Comparison of ENCODE assay signal across 11 mouse cellular contexts in the genomic region with DNA sequence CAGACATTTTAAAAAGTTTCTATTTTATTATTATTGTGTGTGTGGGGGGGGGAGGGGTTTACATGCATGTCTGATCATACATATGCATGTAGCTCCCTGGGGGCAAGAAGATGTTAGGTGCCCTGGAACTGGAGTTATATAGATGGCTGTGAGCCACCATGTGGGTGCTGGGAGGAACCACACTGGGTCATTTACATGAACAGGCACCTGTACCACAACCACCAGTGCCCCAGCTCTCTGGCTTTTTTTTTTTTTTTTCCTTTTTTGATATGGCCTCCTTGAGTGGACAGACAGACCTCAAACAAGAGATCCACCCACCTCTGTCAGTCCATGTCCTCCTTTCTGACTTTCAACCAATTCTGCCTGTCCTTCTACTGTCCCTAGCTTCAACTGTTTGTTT. TPM values are rescaled to one million over a fixed set of nuclear protein-coding genes. Genes with fewer than 3 reads are reported as not detected.
DNase-seq lines count a peak whose midpoint lies in the region; ATAC-seq and TF ChIP-seq lines count a peak whose summit lies in the region.
"Had no signal": no experiment of that assay in that cellular context is flagged by ENCODE, and none has a peak within 500 bp of the region (broad histone marks: within the 10 kb centered on the region; RNA-seq: fewer than 3 reads in every experiment).

No protein-coding gene starts in this region.

- H3K9me3 ChIP-seq in forebrain, embryonic 10.5 days: no peaks in the 10 kb centered on the region
- H3K9me3 ChIP-seq in forebrain, embryonic 16.5 days (ENCODE audit: control insufficient read depth, low read length): no peaks in the 10 kb centered on the region
- H3K9me3 ChIP-seq in megakaryocyte, embryonic 14.5 days: no peaks in the 10 kb centered on the region
- H3K9me3 ChIP-seq in intestine, postnatal 0 days (ENCODE audit: control insufficient read depth): no peaks in the 10 kb centered on the region

- H3K27ac ChIP-seq in forebrain, embryonic 10.5 days: no peak overlapping the region
- H3K27ac ChIP-seq in forebrain, embryonic 16.5 days (ENCODE audit: low read length): no peak overlapping the region
- peak overlapping the region; percentile 95 for H3K27ac ChIP-seq in intestine, postnatal 0 days (ENCODE audit: low read depth, low read length)

- ATAC-seq in forebrain, embryonic 16.5 days: no peak
- no peak for ATAC-seq in megakaryocyte, adult 5-6 weeks (ENCODE audit: poor library complexity, severe bottlenecking)
- ATAC-seq in intestine, postnatal 0 days: no peak
- ATAC-seq in frontal cortex, adult (ENCODE audit: low TSS enrichment): no peak

- peaks cover 20% of the 10 kb centered on the region for H3K4me1 ChIP-seq in forebrain, embryonic 10.5 days
- H3K4me1 ChIP-seq in forebrain, embryonic 16.5 days (replicated peaks; ENCODE audit: control insufficient read depth, insufficient read depth, low read length): peaks cover 15% of the 10 kb centered on the region
- H3K4me1 ChIP-seq in megakaryocyte, embryonic 14.5 days: peaks cover 59% of the 10 kb centered on the region
- peaks cover 9% of the 10 kb centered on the region; the same call in 1 of the 2 replicates for H3K4me1 ChIP-seq in intestine, postnatal 0 days (replicated peaks; ENCODE audit: control insufficient read depth, insufficient read depth, low read length)

- DNase-seq in forebrain, embryonic 10.5 days (ENCODE audit: extremely low spot score, low spot score): no peak
- peak; percentile 30 for DNase-seq in splenic B cell, adult 2 months (ENCODE audit: low read depth, low spot score)
- DNase-seq in frontal cortex, postnatal 25 days (ENCODE audit: low spot score in 2 of 2): no peak
- DNase-seq: gastrocnemius, postnatal 36 days; thymus, adult 2 months had no signal

- peaks cover 26% of the 10 kb centered on the region for H3K36me3 ChIP-seq in forebrain, embryonic 10.5 days (replicated peaks)
- H3K36me3 ChIP-seq in forebrain, embryonic 16.5 days (ENCODE audit: control insufficient read depth, insufficient read depth): peaks cover 6% of the 10 kb centered on the region; the same call in 1 of the 2 replicates
- H3K36me3 ChIP-seq in megakaryocyte, embryonic 14.5 days (replicated peaks; ENCODE audit: low read length): peaks cover 40% of the 10 kb centered on the region
- peaks cover 18% of the 10 kb centered on the region for H3K36me3 ChIP-seq in intestine, postnatal 0 days (ENCODE audit: control insufficient read depth, insufficient read depth)
- no peaks in the 10 kb centered on the region for H3K36me3 ChIP-seq in splenic B cell, adult 2 months (ENCODE audit: control insufficient read depth, insufficient read depth, low read length, poor library complexity, severe bottlenecking)

- no peaks in the 10 kb centered on the region for H3K27me3 ChIP-seq in forebrain, embryonic 10.5 days (ENCODE audit: poor library complexity, severe bottlenecking)
- no peaks in the 10 kb centered on the region for H3K27me3 ChIP-seq in forebrain, embryonic 16.5 days (replicated peaks; ENCODE audit: control insufficient read depth, insufficient read depth, low read length)
- H3K27me3 ChIP-seq in megakaryocyte, embryonic 14.5 days (replicated peaks): no peaks in the 10 kb centered on the region
- no peaks in the 10 kb centered on the region for H3K27me3 ChIP-seq in intestine, postnatal 0 days (replicated peaks; ENCODE audit: control insufficient read depth, insufficient read depth, low read length)
- no peaks in the 10 kb centered on the region for H3K27me3 ChIP-seq in splenic B cell, adult 2 months (ENCODE audit: control insufficient read depth, insufficient read depth, low read length, poor library complexity, severe bottlenecking)

- H3K9ac ChIP-seq in forebrain, embryonic 16.5 days (replicated peaks; ENCODE audit: low read depth, low read length): no peak overlapping the region
- H3K9ac ChIP-seq in intestine, postnatal 0 days (ENCODE audit: low read depth, low read length): peak overlapping the region; percentile 79; the same call in 1 of the 2 replicates

- peak overlapping the region; percentile 96 for H3K4me3 ChIP-seq in forebrain, embryonic 10.5 days
- no peak overlapping the region for H3K4me3 ChIP-seq in forebrain, embryonic 16.5 days (replicated peaks; ENCODE audit: low read length)
- peak overlapping the region; percentile 98 for H3K4me3 ChIP-seq in megakaryocyte, embryonic 14.5 days (replicated peaks)
- H3K4me3 ChIP-seq in intestine, postnatal 0 days (ENCODE audit: low read depth, low read length): no peak overlapping the region

- no peak; the same call in 1 of the 2 replicates for TF ChIP-seq CTCF in intestine, postnatal 0 days (IDR thresholded peaks at IDR 0.05; ENCODE audit: low read depth)

- no peak overlapping the region; the same call in 1 of the 2 replicates for H3K4me2 ChIP-seq in forebrain, embryonic 16.5 days (ENCODE audit: low read length)
- peak overlapping the region; percentile 76 for H3K4me2 ChIP-seq in intestine, postnatal 0 days (replicated peaks; ENCODE audit: low read depth)

RNA-seq across cellular contexts. Expression of gene Uqcrq, which starts 1.4 kb away (rescaled TPM):
- 590 and 612 TPM in 2 replicates for polyA plus RNA-seq in forebrain, embryonic 10.5 days (2016; fragmentation: Nextera tagmentation; extraction: Ambion mirVana)
- polyA plus RNA-seq in forebrain, embryonic 16.5 days (2015; fragmentation: Nextera tagmentation; extraction: Ambion mirVana): 552 and 555 TPM in 2 replicates
- polyA plus RNA-seq in megakaryocyte, embryonic 14.5 days (2012; ENCODE audit: insufficient read depth, low replicate concordance): 84.7 and 161 TPM in 2 replicates
- 163 and 181 TPM in 2 replicates for total RNA-seq in megakaryocyte, adult 5-6 weeks (2015)
- total RNA-seq in megakaryocyte, adult 5-6 weeks (2017): 53.2 and 54.8 TPM in 2 replicates
- 2,040 and 2,166 TPM in 2 replicates for polyA plus RNA-seq in intestine, postnatal 0 days (2015; fragmentation: Nextera tagmentation; extraction: Ambion mirVana)

RNA-seq across cellular contexts. Expression of gene Gdf9, which starts 1.6 kb away (rescaled TPM):
- polyA plus RNA-seq in forebrain, embryonic 10.5 days (2016; fragmentation: Nextera tagmentation; extraction: Ambion mirVana): 1.1 and 2.0 TPM in 2 replicates
- polyA plus RNA-seq in forebrain, embryonic 16.5 days (2015; fragmentation: Nextera tagmentation; extraction: Ambion mirVana): 3.9 and 4.7 TPM in 2 replicates
- polyA plus RNA-seq in megakaryocyte, embryonic 14.5 days (2012; ENCODE audit: insufficient read depth, low replicate concordance): 0.77 TPM in 1 of 2 replicates, not detected in the other
- total RNA-seq in megakaryocyte, adult 5-6 weeks (2015): 0.54 and 1.6 TPM in 2 replicates
- 2.5 and 5.7 TPM in 2 replicates for total RNA-seq in megakaryocyte, adult 5-6 weeks (2017)
- 5.5 and 5.6 TPM in 2 replicates for polyA plus RNA-seq in intestine, postnatal 0 days (2015; fragmentation: Nextera tagmentation; extraction: Ambion mirVana)

RNA-seq across cellular contexts. Expression of gene Leap2, which starts 6.2 kb away (rescaled TPM):
- polyA plus RNA-seq in forebrain, embryonic 10.5 days (2016; fragmentation: Nextera tagmentation; extraction: Ambion mirVana): 0.32 TPM in 1 of 2 replicates, not detected in the other
- polyA plus RNA-seq in forebrain, embryonic 16.5 days (2015; fragmentation: Nextera tagmentation; extraction: Ambion mirVana): not detected in 2 replicates
- not detected in 2 replicates for polyA plus RNA-seq in megakaryocyte, embryonic 14.5 days (2012; ENCODE audit: insufficient read depth, low replicate concordance)
- not detected in 2 replicates for total RNA-seq in megakaryocyte, adult 5-6 weeks (2015)
- not detected in 2 replicates for total RNA-seq in megakaryocyte, adult 5-6 weeks (2017)
- 1,325 and 1,459 TPM in 2 replicates for polyA plus RNA-seq in intestine, postnatal 0 days (2015; fragmentation: Nextera tagmentation; extraction: Ambion mirVana)
- total RNA-seq: gastrocnemius, postnatal 36 days had no signal
- polyA plus RNA-seq: brain, embryonic 14.5 days; thymus, adult 2 months had no signal

RNA-seq across cellular contexts. Expression of gene Gm10447, which starts 27.7 kb away (rescaled TPM):
- polyA plus RNA-seq in forebrain, embryonic 10.5 days (2016; fragmentation: Nextera tagmentation; extraction: Ambion mirVana): not detected in 2 replicates
- polyA plus RNA-seq in forebrain, embryonic 16.5 days (2015; fragmentation: Nextera tagmentation; extraction: Ambion mirVana): not detected in 2 replicates
- polyA plus RNA-seq in megakaryocyte, embryonic 14.5 days (2012; ENCODE audit: insufficient read depth, low replicate concordance): not detected in 2 replicates
- total RNA-seq in megakaryocyte, adult 5-6 weeks (2015): not detected in 2 replicates
- 0.11 TPM in 1 of 2 replicates, not detected in the other for total RNA-seq in megakaryocyte, adult 5-6 weeks (2017)
- polyA plus RNA-seq in intestine, postnatal 0 days (2015; fragmentation: Nextera tagmentation; extraction: Ambion mirVana): 0.12 and 0.23 TPM in 2 replicates
- total RNA-seq: gastrocnemius, postnatal 36 days had no signal
- polyA plus RNA-seq: brain, embryonic 14.5 days had no signal

RNA-seq across cellular contexts. Expression of gene Shroom1, which starts 27.8 kb away (rescaled TPM):
- 1.2 and 1.7 TPM in 2 replicates for polyA plus RNA-seq in forebrain, embryonic 10.5 days (2016; fragmentation: Nextera tagmentation; extraction: Ambion mirVana)
- 2.2 and 2.7 TPM in 2 replicates for polyA plus RNA-seq in forebrain, embryonic 16.5 days (2015; fragmentation: Nextera tagmentation; extraction: Ambion mirVana)
- polyA plus RNA-seq in megakaryocyte, embryonic 14.5 days (2012; ENCODE audit: insufficient read depth, low replicate concordance): 0.07 TPM in 1 of 2 replicates, not detected in the other
- 0.05 and 0.13 TPM in 2 replicates for total RNA-seq in megakaryocyte, adult 5-6 weeks (2015)
- total RNA-seq in megakaryocyte, adult 5-6 weeks (2017): 0.07 and 4.5 TPM in 2 replicates
- 3.0 and 3.7 TPM in 2 replicates for polyA plus RNA-seq in intestine, postnatal 0 days (2015; fragmentation: Nextera tagmentation; extraction: Ambion mirVana)

Comparison
In these comparisons a context has a peak if more than half of its experiments do, and no peak if none do; other contexts are left out.
1. H3K4me3 ChIP-seq: peak in forebrain, embryonic 10.5 days (single experiment) and megakaryocyte, embryonic 14.5 days (single experiment); none in forebrain, embryonic 16.5 days (single experiment) and intestine, postnatal 0 days (single experiment).
2. RNA of gene Leap2, which starts 6.2 kb away (polyA plus RNA-seq): 1,325 to 1,459 TPM in intestine, postnatal 0 days; 0.32 TPM in forebrain, embryonic 10.5 days, not detected in forebrain, embryonic 16.5 days and not detected in megakaryocyte, embryonic 14.5 days; every median in the first group is over 100 times any median in the second.